In genomic region chr1:150948911-150949310, GRCm38 (mm10) we compare ENCODE assay signal across 16 mouse cellular contexts.
"Had no signal": no experiment of that assay in that cellular context is flagged by ENCODE, and none has a peak within 500 bp of the region (broad histone marks: within the 10 kb centered on the region; RNA-seq: fewer than 3 reads in every experiment).

No protein-coding gene starts in this region.

- H3K4me3 ChIP-seq: neural tube, embryonic 13.5 days; neural tube, embryonic 15.5 days; stomach, embryonic 15.5 days had no signal

- H3K4me2 ChIP-seq: neural tube, embryonic 13.5 days; neural tube, embryonic 15.5 days; stomach, embryonic 15.5 days had no signal

- H3K36me3 ChIP-seq: neural tube, embryonic 13.5 days; neural tube, embryonic 15.5 days; stomach, embryonic 15.5 days had no signal

- H3K9me3 ChIP-seq: neural tube, embryonic 13.5 days; neural tube, embryonic 15.5 days; stomach, embryonic 15.5 days had no signal

- DNase-seq: retina, postnatal 1 day; right cerebral cortex, adult 18-20 months; right cerebral cortex, postnatal 14 days; right cerebral cortex, postnatal 25 days; right cerebral cortex, postnatal 4 days; spleen, adult 18-20 months; thymus, adult 18-20 months; thymus, adult 2 months; thymus, postnatal 14 days; thymus, postnatal 25 days; thymus, postnatal 36 days; thymus, postnatal 4 days had no signal

- H3K27me3 ChIP-seq: neural tube, embryonic 13.5 days; neural tube, embryonic 15.5 days; stomach, embryonic 15.5 days had no signal

- H3K27ac ChIP-seq: neural tube, embryonic 13.5 days; neural tube, embryonic 15.5 days; stomach, embryonic 15.5 days; stomach, postnatal 0 days had no signal

- H3K9ac ChIP-seq: neural tube, embryonic 13.5 days; neural tube, embryonic 15.5 days; stomach, embryonic 15.5 days had no signal
